18 mouse cellular contexts compared by ENCODE assay signal in the genomic region with DNA sequence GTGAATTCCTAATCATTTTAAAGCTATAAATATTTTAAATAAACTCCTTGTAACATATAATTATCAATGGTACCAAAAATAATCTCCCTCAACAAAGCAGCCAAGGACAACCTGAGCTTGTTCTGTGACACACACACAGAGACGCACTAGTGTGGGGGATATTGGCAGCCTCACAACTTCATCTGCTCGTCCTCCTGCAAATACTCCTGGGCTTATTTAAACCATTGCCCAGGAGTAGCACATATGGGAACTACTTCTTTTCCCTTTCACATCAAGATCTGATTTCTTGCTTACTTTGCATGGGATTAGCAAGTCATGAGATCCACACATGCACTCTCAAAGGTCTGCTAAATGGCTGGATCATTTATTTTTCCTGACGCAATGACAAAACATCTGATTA.
"Had no signal": no experiment of that assay in that cellular context is flagged by ENCODE, and none has a peak within 500 bp of the region (broad histone marks: within the 10 kb centered on the region; RNA-seq: fewer than 3 reads in every experiment).

No protein-coding gene starts in this region.

- H3K4me1 ChIP-seq: liver, embryonic 13.5 days; midbrain, embryonic 15.5 days; neural tube, embryonic 13.5 days; stomach, embryonic 15.5 days had no signal

- ATAC-seq: intestine, embryonic 16.5 days; midbrain, embryonic 15.5 days had no signal

- H3K27me3 ChIP-seq: liver, embryonic 13.5 days; midbrain, embryonic 15.5 days; neural tube, embryonic 13.5 days; stomach, embryonic 15.5 days had no signal

- H3K27ac ChIP-seq: left cerebral cortex, adult 2 months; liver, embryonic 13.5 days; midbrain, embryonic 15.5 days; neural tube, embryonic 13.5 days; stomach, embryonic 15.5 days had no signal

- H3K36me3 ChIP-seq: liver, embryonic 13.5 days; midbrain, embryonic 15.5 days; neural tube, embryonic 13.5 days; stomach, embryonic 15.5 days had no signal

- H3K4me3 ChIP-seq: left cerebral cortex, adult 2 months; liver, embryonic 13.5 days; midbrain, embryonic 15.5 days; neural tube, embryonic 13.5 days; stomach, embryonic 15.5 days had no signal

- DNase-seq: kidney, adult 18-20 months; kidney, adult 9 months; kidney, postnatal 14 days; kidney, postnatal 4 days; liver, embryonic 13.5 days; lung, adult 2 months; lung, postnatal 14 days; lung, postnatal 4 days; right cerebral cortex, postnatal 14 days; spleen, adult 18-20 months; thymus, adult 18-20 months; thymus, postnatal 36 days had no signal

- H3K4me2 ChIP-seq: liver, embryonic 13.5 days; midbrain, embryonic 11.5 days; midbrain, embryonic 15.5 days; neural tube, embryonic 13.5 days; stomach, embryonic 15.5 days had no signal

- H3K9ac ChIP-seq: liver, embryonic 13.5 days; midbrain, embryonic 15.5 days; neural tube, embryonic 13.5 days; stomach, embryonic 15.5 days had no signal

- H3K9me3 ChIP-seq: liver, embryonic 13.5 days; midbrain, embryonic 15.5 days; neural tube, embryonic 13.5 days; stomach, embryonic 15.5 days had no signal
